Mouse (Mus musculus) cerebellum, postnatal 36 days (tissue): Measurements from ENCODE around the gene Xk.
"Not testable (repeated sequence)": the region's sequence is repeated elsewhere in the genome, so short reads cannot be mapped to it uniquely, and the experiment has no call there.

Experiments used
- DNase-seq, 2 experiments: peaks; one replicate each; pipeline ENCODE4 v3.0.0; 2021 to 2022; ENCODE audit warnings: mixed read lengths in 2 of 2

Gene Xk

GRCm38 (mm10) chrX:9327954-9328353, 55.4 kb downstream of the Xk start:
- not testable (repeated sequence) for DNase-seq

GRCm38 (mm10) chrX:9332366-9332962, 59.9 kb downstream of the Xk start:
- not testable (repeated sequence) for DNase-seq

GRCm38 (mm10) chrX:9333035-9333434, 60.5 kb downstream of the Xk start:
- peak; percentile 25 to 58 for DNase-seq

- DNase-seq, result not testable (repeated sequence)
Observed at GRCm38 (mm10) chrX:9334996-9335395, 62.4 kb downstream of the Xk start.

- not testable (repeated sequence) for DNase-seq
Observed at GRCm38 (mm10) chrX:9350327-9350726, 77.8 kb downstream of the Xk start, which contains the start of gene H2al1k. Gene H2al1k, plus strand, starts transcription at chrX:9350627.
